Mouse (Mus musculus) adipose tissue, adult 10 weeks (tissue): ENCODE data around the gene Gm10037. TPM values are rescaled to one million over a fixed set of nuclear protein-coding genes. Genes with fewer than 3 reads are reported as not detected.

Experiments used
- polyA plus RNA-seq: library from polyadenylated mRNA; stranded (reverse); fragments of 350-450 nt; fragmentation: Illumina TruSeq; extraction: RNeasy Lipid Tissue Mini Kit (QIAGEN cat#74804); gene quantifications from one replicate; pipeline ENCODE4 v1.2.3, GENCODE M21; 2014; ENCODE audit warnings: low read depth, low replicate concordance

Gm10037 gene
- polyA plus RNA-seq, result 6.3 TPM

DNA sequence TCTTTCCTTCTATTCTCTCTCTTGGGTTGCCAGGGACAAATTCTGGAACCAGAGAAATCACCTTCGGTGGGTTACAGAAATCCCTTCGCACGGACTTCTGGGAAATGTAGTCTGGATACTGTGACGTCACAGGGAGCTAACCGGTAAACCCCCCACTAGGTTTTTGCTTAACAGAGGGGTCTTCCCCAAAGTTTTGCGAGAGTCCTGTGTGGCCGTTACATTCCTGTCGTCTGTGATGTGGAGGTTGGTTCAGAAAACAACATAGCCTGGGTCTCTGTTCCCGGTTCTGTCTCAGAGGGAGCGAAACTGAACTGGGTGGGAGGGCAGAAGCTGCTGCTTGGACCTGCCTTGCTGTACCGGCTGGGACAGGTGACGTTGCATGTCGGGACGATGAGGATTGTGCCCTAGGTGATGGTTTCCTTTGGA, at the start of gene Gm10037:
Gm10037 (plus strand) TSS at position 196 of the 426 bp plus-strand sequence.

DNA sequence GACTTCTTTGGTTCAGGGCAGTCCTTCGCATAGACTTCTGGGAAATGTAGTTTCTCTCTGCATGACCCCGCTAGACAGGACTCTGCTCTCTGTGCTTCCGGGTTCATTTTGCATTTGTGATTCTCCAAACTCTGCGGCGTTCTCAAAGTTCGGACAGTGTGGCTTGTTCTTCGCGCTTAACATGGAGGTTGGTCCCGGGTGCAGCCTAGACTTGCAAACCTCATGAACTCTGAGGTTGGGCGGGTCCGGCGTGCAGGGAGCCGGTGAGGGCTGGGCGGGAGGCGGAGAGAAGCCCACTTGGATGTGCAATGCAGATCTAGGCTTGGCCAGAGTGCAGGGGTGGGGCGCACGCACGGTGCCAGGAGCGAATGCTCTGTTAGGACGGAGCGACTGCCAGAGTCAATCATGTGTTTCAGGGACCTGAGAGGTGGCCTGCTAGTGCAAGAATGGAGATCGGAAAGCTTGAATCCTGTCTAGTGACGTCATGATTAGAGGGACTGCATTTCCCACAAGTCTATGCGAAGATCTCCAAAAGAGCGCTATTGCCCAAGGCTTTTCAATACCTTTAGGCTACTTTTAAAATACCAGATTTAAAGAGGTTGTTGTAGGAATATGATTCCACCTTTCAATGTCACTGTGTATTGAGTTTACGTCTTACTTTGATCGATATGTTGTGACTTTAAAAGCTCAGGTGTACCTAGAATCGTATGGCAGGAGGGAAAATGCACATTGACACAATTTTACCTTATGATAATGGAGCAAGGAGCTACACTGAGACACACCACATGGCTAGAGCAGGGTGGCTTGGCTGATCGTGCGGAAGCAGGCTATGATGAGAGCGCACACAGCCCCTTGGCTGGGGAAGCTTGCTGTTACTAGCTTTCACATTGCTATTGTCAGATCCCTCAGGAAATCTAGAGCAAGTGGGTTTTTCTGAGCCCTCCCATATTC, 16.9 kb upstream of the Gm10037 start, which contains the start of gene Zfp273:
Zfp273 (plus strand) TSS at position 31 of the 951 bp plus-strand sequence.

DNA sequence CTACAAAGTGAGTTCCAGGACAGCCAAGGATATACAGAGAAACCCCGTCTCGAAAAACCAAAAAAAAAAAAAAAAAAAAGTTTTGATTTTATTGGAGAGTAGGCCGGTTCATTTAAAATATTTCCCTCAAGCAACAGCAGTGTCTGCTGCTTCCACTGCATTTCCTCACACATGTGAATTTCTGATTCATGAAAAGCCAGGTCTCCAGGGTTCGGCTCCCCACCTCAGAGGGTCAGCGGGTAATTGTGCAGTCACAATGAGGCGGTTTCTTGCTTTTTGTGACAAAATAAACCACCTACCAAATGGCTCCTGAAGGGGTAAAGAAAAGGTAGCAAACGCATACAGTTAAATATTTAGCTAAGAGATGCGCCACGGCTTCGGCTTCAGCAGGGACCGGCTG, 32.1 kb downstream of the Gm10037 start, which contains the start of gene BC048507:
BC048507 (plus strand) TSS at position 301 of the 400 bp plus-strand sequence.

Other genes with a start within 250 kb of the Gm10037 start
- 5.3 TPM for gene Zfp729b, start 221.4 kb upstream of the Gm10037 start, polyA plus RNA-seq
- gene Gm49345, start 193.3 kb upstream of the Gm10037 start, polyA plus RNA-seq, result not detected
- 4.5 TPM for gene Zfp729a, start 193.3 kb upstream of the Gm10037 start, polyA plus RNA-seq
- 5.1 TPM for gene Zfp738, start 144.0 kb upstream of the Gm10037 start, polyA plus RNA-seq
- gene Zfp65, start 101.9 kb upstream of the Gm10037 start, polyA plus RNA-seq, result 7.5 TPM
- gene Zfp85, start 75.9 kb upstream of the Gm10037 start, polyA plus RNA-seq, result 3.6 TPM
- gene Zfp493, start 51.4 kb upstream of the Gm10037 start, polyA plus RNA-seq, result 1.8 TPM
- 4.3 TPM for gene Zfp273, start 17.4 kb upstream of the Gm10037 start, polyA plus RNA-seq
- gene BC048507, start 32.2 kb downstream of the Gm10037 start, polyA plus RNA-seq, result 1.7 TPM